Mouse (Mus musculus): ENCODE measurements around the gene Grb7.

The Grb7 gene

DNA sequence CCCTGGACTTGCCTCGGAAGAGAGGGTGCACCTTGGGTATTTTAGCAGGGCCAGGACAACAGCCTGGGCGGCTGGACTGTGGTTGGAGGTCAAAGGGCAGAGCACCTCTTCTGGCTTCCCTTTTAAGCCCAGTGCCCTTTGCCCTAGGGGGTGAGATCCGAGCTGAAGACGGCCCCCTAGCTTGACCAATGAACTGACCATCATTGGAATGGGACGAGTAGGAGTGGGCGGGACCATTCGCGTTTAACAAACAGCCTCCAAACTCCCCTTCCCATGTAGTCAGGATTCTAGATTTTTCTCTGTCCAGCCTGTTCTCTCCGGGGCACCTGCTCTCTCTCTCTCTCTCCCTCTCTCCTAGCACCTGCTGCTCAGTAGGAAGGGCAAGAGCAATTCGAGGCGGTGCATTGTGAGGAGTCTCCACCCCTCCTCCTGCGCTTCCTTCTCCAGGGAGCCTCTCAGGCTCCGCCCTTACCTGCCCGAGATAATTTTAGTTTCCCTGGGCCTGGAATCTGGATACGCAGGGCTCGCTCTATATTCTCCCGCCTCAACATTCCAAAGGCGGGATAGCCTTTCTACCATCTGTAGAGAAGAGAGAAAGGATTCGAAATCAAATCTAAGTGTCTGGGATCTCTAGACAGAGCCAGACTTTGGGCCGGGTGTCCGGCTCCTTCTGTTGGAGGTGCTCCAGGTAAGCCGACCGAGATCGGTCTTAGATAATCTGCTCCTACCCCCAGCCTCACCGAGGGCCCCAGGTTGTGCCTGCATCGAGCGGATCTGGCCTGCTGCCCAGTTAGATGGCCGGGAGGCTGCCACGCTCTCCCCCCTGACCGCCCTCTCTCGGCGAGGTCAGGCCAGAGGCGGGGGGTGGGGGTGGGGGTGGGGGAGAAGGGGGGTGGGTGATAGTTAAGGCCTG lies 624 bp downstream of the Grb7 start:
- peak; percentile 69 to 79 for DNase-seq

DNA sequence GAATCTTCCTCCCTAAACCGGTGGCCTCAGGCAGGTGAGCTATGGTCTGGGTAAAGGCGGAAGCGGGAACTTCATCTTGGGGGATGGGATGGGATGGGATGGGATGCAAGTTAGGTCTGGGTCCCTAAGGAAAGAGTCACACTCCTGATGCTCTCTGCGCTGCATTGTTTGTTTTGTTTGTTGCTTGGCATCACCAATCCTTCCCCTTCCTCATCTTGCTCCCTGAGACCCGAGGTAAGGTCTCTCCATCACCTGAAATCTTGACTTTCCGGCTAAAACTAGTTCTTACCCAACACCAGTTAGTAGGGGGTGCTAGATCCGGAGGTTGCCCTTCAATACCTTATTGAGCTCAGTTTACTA lies 1.3 kb downstream of the Grb7 start:
- no peak for DNase-seq

GRCm38 (mm10) chr11:98448191-98448790 lies 2.1 kb downstream of the Grb7 start:
- no peak for DNase-seq

DNA sequence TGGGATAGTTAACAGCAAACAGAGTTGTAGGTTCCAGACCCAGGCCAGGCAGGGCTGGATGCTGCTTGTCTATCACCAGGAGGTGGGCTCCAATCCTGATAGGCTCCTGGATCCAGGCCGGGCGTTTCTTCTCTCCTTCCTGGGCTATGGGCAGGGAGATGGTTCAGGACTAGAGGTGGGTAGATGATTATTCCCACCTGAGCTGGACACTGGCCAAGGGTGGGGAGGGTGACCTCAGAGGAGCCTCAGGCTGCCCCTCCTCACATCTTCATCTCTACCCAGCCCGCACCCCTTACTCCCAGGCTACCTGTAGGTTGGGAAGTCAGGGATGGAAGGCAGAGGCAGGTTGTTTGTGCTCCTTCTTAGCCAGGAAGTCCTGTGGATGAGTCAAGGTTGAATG lies 3.2 kb downstream of the Grb7 start:
- no peak for DNase-seq

DNA sequence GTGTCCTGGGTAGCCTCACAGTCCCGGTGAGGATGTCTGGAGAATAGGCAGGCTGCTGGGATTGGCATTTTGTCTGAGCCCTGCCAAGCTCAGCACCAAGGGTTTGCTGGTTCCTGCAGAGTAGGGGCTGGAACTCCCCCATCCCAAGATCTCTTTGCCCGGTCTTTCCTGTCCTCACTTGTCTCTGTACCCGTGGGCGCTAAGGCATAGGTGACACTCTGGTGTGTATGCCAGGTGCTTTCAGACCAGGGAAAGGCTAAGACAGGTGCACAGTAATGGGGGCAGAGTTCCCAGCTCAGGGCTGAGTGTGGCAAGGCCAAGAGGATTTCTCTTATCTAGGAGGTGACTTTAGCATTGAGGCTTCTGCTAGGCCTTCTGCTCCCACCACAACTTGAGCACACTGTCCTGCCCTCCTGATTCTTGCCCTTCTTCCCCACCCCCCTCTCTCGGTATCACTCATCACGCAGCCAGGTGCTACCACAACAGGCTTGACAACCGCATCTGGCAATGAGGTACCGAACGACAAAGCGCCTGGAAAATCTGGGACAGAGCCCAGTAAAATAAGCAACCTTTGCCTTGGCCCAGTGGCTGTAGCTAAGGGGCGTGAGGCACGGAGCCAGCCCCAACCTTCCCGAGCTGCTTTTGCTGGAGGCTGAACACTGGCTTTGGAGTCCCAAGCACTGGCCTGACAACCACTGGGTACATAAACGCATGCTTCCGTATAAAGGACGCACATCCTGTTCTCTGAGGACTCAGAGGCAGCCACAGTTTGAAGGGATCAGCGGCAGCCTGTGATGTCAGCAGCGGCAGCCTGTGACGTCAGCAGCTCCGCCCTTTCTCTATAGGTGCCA lies 4.0 kb downstream of the Grb7 start:
- no peak for DNase-seq

- DNase-seq = no peak
Measured at GRCm38 (mm10) chr11:98455484-98455883, 9.3 kb downstream of the Grb7 start.

DNA sequence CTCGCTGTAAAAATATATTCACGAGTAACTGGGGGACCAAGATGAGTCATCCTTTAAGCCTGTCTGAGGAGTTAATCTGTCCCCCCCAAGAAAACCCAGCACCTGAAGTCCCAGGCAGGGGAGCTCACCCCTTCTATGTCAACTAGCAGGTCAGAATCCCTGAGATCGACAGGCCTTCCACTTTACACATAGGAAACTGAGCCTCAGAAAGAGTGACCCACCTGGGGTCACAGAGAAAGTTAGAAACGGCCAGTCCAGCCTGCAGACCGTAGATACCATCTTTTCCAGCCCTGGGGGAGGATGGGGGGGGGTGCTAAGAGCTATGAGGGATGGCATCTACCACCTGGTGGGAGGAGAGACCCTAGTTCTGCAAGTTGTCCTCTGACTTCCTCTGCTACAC lies 10.4 kb downstream of the Grb7 start:
- no peak for DNase-seq

GRCm38 (mm10) chr11:98456945-98457344 lies 10.8 kb downstream of the Grb7 start:
- DNase-seq = no peak

GRCm38 (mm10) chr11:98457367-98458120 lies 11.3 kb downstream of the Grb7 start:
- DNase-seq = peak; percentile 84 to 90

GRCm38 (mm10) chr11:98458121-98458990 lies 12.2 kb downstream of the Grb7 start:
- DNase-seq = no peak

- no peak for DNase-seq
Measured at GRCm38 (mm10) chr11:98459071-98459741, 13.0 kb downstream of the Grb7 start.

GRCm38 (mm10) chr11:98459860-98460259 lies 13.7 kb downstream of the Grb7 start:
- DNase-seq = no peak

- DNase-seq = no peak
Measured at GRCm38 (mm10) chr11:98461109-98461720, 15.0 kb downstream of the Grb7 start.

DNA sequence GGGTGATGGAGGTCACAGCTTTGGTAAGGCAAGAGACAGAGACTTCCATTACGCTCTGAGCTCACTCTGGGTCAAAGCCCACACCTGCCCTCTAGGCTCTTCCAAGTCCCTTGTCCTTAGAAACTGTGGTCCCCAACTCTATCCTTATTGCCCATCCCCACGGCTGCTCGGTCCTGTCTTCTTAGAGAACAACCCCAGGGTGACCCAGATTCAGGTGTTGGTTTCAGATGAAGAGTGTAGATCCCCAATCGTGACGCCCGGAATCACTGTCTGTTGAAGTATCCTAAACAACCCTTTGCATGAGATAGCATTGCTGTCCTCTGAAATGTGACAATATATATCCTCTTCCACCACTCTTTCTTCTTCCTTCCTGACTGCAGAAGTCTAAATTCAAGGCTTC lies 16.1 kb downstream of the Grb7 start:
- DNase-seq = no peak

- DNase-seq = no peak
Measured at GRCm38 (mm10) chr11:98463911-98464310, 17.7 kb downstream of the Grb7 start.

GRCm38 (mm10) chr11:98464516-98464915 lies 18.3 kb downstream of the Grb7 start:
- no peak for DNase-seq

DNA sequence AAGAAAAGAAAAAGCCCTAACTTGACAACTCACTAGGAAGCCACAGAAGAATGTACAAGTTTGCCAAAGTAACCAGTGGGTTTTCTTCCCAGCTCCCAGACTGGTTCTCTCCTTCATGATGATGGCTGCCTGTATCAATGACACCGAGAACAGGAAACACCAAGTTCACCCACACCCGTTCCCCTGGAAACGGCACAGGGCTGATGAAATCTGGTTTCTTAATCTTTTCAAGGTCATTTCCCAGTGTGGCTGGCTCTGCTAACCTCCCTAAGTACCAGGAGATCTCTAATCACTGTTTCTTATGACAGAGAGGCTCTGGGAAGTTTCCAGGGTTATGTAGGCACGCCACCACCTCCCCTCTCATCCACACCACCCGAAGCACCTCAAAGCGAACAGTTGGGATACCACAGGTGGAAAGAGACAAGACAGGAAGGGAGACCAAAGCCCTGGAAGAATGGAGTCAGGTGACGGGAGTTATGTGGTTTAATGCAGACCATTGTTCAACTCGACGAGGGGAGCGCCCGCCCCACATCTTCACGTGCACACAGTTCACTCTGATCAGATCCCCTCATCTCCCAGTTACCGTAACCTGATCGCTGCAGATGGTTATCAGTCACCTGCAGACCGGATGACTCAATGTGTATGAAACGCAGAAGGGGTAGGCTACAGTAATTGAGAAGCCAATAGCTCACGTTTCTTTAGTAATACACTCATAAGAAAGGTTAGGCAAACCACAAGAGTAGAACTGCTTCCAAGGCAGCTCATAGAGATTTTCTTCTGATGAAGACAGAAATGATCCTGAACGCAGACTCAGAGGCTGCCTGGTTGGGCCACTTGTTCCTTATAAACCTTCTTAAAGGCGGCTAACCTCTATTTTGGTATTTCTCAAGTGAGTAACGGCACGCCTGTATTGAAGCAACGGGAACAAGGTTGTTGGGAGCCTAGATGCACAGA lies 23.8 kb downstream of the Grb7 start:
- no peak for DNase-seq

DNA sequence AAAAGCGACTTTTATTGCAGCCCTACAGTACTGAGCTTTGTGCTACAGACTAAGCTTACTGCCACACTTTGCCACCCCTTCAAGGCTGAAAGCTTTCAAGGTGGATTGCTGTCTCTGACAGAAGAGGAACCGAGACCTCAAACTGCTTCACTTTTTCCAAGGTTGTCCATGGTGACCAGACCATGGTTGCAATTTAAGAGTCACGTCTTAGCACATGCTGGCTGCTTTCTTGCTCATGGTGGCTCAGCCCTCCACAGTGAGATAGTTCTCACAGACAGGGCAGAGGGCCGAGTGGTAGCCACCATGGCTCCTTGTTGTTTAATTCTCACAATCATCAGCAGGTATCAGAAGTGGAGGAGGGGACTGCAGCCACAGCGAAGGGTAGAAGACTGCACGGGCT lies 24.6 kb downstream of the Grb7 start:
- DNase-seq = no peak

- no peak for DNase-seq
Measured at GRCm38 (mm10) chr11:98472696-98473095, 26.5 kb downstream of the Grb7 start.

Data from cerebellum, adult 18-20 months (tissue).